Mouse (Mus musculus) liver, postnatal 0 days (tissue): ENCODE results near the gene Gm5901.
"Not testable (repeated sequence)": the region's sequence is repeated elsewhere in the genome, so short reads cannot be mapped to it uniquely, and the experiment has no call there.

Source experiments
- CTCF ChIP-seq: sonication (generic); IDR thresholded peaks from 2 replicates; pipeline ENCODE4 v1.5.1; 2016; ENCODE audit warnings: antibody characterized with exemption, low read depth
- EP300 ChIP-seq: IDR thresholded peaks from 2 replicates; pipeline ENCODE4 v1.6.1; 2016; ENCODE audit warnings: antibody characterized with exemption, low read depth, mild to moderate bottlenecking

DNA sequence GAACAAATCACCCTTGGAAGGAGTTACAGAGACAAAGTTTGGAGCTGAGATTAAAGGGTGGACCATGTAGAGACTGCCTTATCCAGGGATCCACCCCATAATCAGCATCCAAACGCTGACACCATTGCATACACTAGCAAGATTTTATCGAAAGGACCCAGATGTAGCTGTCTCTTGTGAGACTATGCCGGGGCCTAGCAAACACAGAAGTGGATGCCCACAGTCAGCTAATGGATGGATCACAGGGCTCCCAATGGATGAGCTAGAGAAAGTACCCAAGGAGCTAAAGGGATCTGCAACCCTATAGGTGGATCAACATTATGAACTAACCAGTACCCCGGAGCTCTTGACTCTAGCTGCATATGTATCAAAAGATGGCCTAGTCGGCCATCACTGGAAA is 18.8 kb upstream of the Gm5901 start:
- TF ChIP-seq CTCF, EP300: not testable (repeated sequence)
